Mouse (Mus musculus) A20 (cell line): Measurements from ENCODE around the gene Gm17018.

Experiments
- DNase-seq: peaks from one replicate; pipeline ENCODE4 v3.0.0-alpha.2; 2011; ENCODE audit warnings: low read depth, low spot score

The Gm17018 gene

GRCm38 (mm10) chr19:45622144-45622543, 61.7 kb downstream of the Gm17018 start:
- no peak for DNase-seq

- DNase-seq = peak; percentile 60
Measured at GRCm38 (mm10) chr19:45623710-45624109, 63.3 kb downstream of the Gm17018 start.

GRCm38 (mm10) chr19:45627036-45627435, 66.6 kb downstream of the Gm17018 start:
- DNase-seq = no peak

GRCm38 (mm10) chr19:45628649-45629048, 68.2 kb downstream of the Gm17018 start:
- no peak for DNase-seq

- DNase-seq = peak; percentile 36
Measured at GRCm38 (mm10) chr19:45629219-45629618, 68.8 kb downstream of the Gm17018 start.
